Comparison of ENCODE assay signal across 9 mouse cellular contexts in the genomic region with DNA sequence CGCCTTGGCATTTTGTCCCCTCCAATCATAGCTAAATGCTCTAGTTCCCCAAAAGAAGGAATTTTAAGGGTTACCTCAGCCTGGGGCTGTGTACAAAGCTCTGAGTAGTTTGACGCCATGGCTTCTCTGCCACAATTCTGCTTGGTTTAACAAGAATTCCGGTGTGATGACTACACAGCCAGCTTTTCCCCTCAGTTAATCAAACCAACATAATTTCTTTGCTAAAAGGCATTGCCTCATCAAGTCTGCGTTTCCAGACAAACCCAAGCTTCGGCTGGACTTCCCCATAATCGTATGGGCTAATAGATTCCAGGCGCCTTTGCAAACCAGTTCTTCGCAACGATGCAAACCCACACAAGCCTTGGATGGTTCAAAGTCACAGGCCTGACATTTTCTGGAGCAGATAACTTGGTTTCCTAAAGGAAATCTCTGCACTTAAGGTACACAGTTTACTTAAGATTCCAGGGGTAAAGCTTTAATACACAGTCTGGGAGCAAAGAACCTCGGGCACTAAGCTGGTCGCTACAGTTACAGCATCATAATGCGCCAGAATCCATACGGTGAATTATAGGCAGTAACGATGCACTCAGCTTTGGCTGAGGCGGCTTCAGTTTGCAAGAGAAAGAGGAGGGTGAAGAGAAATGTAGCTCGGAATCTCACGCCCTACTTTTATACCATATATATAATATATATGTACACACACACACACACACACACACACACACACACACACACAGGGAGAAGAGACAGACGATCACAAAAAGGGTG. TPM values are rescaled to one million over a fixed set of nuclear protein-coding genes. Genes with fewer than 3 reads are reported as not detected.
DNase-seq lines count a peak whose midpoint lies in the region; ATAC-seq lines count a peak whose summit lies in the region.
"Had no signal": no experiment of that assay in that cellular context is flagged by ENCODE, and none has a peak within 500 bp of the region (broad histone marks: within the 10 kb centered on the region; RNA-seq: fewer than 3 reads in every experiment).

No protein-coding gene starts in this region.

- H3K4me3 ChIP-seq in embryonic facial prominence, embryonic 14.5 days (ENCODE audit: low read depth, low read length) = peak overlapping the region; percentile 67
- H3K4me3 ChIP-seq in limb, embryonic 12.5 days (replicated peaks) = peak overlapping the region; percentile 65

- H3K4me2 ChIP-seq in embryonic facial prominence, embryonic 14.5 days (ENCODE audit: low read depth, low read length) = peak overlapping the region; percentile 96
- peak overlapping the region; percentile 91 for H3K4me2 ChIP-seq in limb, embryonic 12.5 days

- no peaks in the 10 kb centered on the region for H3K9me3 ChIP-seq in embryonic facial prominence, embryonic 14.5 days (ENCODE audit: control insufficient read depth, low read length)
- H3K9me3 ChIP-seq in limb, embryonic 12.5 days = no peaks in the 10 kb centered on the region

- peak overlapping the region; percentile 85 for H3K27ac ChIP-seq in embryonic facial prominence, embryonic 14.5 days (replicated peaks; ENCODE audit: low read depth, low read length)
- peak overlapping the region; percentile 95 for H3K27ac ChIP-seq in limb, embryonic 12.5 days

- ATAC-seq in embryonic facial prominence, embryonic 14.5 days (ENCODE audit: low read depth) = peak; percentile 13
- peak; percentile 50 for ATAC-seq in limb, embryonic 12.5 days (ENCODE audit: insufficient number of reproducible peaks, insufficient read depth, low FRiP score, low TSS enrichment, low read depth)

- peak; percentile 44 to 58 for DNase-seq in frontal cortex, postnatal 36 days (ENCODE audit: low spot score in 2 of 2)
- DNase-seq in frontal cortex, postnatal 10 days (ENCODE audit: low spot score in 2 of 2) = no peak
- peak; percentile 28 for DNase-seq in 3134 (ENCODE audit: extremely low read depth, insufficient read length, low spot score)
- DNase-seq in embryonic facial prominence, embryonic 14.5 days (ENCODE audit: low spot score) = peak; percentile 75
- no peak for DNase-seq in urinary bladder, postnatal 14 days (ENCODE audit: low spot score)
- DNase-seq in spleen, adult 12 weeks (ENCODE audit: low spot score) = no peak
- no peak for DNase-seq in thymus, adult 18-20 months

- whole genome bisulfite sequencing in embryonic facial prominence, embryonic 14.5 days = 30% methylated on average over 18 of the region's 18 CpGs
- 24% methylated on average over 18 of the region's 18 CpGs for WGBS in limb, embryonic 12.5 days

- no peaks in the 10 kb centered on the region for H3K36me3 ChIP-seq in embryonic facial prominence, embryonic 14.5 days (ENCODE audit: control insufficient read depth, insufficient read depth, low read length)
- no peaks in the 10 kb centered on the region for H3K36me3 ChIP-seq in limb, embryonic 12.5 days
- H3K36me3 ChIP-seq: G1E had no signal

- H3K27me3 ChIP-seq in embryonic facial prominence, embryonic 14.5 days (replicated peaks; ENCODE audit: control insufficient read depth, insufficient read depth, low read length) = no peaks in the 10 kb centered on the region
- peaks cover 5% of the 10 kb centered on the region for H3K27me3 ChIP-seq in limb, embryonic 12.5 days

- H3K4me1 ChIP-seq in embryonic facial prominence, embryonic 14.5 days (ENCODE audit: control insufficient read depth, insufficient read depth, low read length) = peaks cover 21% of the 10 kb centered on the region
- H3K4me1 ChIP-seq in limb, embryonic 12.5 days (replicated peaks) = peaks cover 44% of the 10 kb centered on the region

- H3K9ac ChIP-seq in embryonic facial prominence, embryonic 14.5 days (ENCODE audit: low read depth, low read length) = peak overlapping the region; percentile 80
- peak overlapping the region; percentile 85 for H3K9ac ChIP-seq in limb, embryonic 12.5 days (replicated peaks)

RNA-seq across cellular contexts. Expression of gene Serp2, which starts 1.2 kb away (rescaled TPM):
- polyA plus RNA-seq in embryonic facial prominence, embryonic 14.5 days (2014; fragmentation: Nextera tagmentation; extraction: Ambion mirVana) = 12.5 and 13.1 TPM in 2 replicates
- 15.5 and 16.2 TPM in 2 replicates for polyA plus RNA-seq in limb, embryonic 12.5 days (2016; fragmentation: Nextera tagmentation; extraction: Ambion mirVana)
- polyA plus RNA-seq: G1E had no signal

Comparison
In these comparisons a context has a peak if more than half of its experiments do, and no peak if none do; other contexts are left out.
1. DNase-seq: peak in frontal cortex, postnatal 36 days (2 of 2), 3134 (single experiment) and embryonic facial prominence, embryonic 14.5 days (single experiment); none in frontal cortex, postnatal 10 days (0 of 2), urinary bladder, postnatal 14 days (single experiment), spleen, adult 12 weeks (single experiment) and thymus, adult 18-20 months (0 of 2).